Mouse (Mus musculus) kidney, adult 2 months (tissue): Measurements from ENCODE around the gene Acsbg1.

Experiments used
- CTCF ChIP-seq: fragments of 200-500 bp; conservative IDR thresholded peaks from 2 replicates; pipeline ENCODE4 v1.5.1; 2011; ENCODE audit warnings: low read depth, mild to moderate bottlenecking, control low read depth, low read length, moderate library complexity, mixed read lengths; ENCODE audit not compliant: insufficient read depth, insufficient read length
- POLR2A ChIP-seq: fragments of 200-500 bp; IDR thresholded peaks from one replicate; pipeline ENCODE4 v1.6.1; 2011; ENCODE audit warnings: low read depth, low read length, control low read depth

- TF ChIP-seq CTCF (no peak), POLR2A (no peak)
Measured at GRCm38 (mm10) chr9:54627240-54627639, 34.4 kb downstream of the Acsbg1 start.
